Mouse (Mus musculus): ENCODE results near the gene Srgap2. TPM values are rescaled to one million over a fixed set of nuclear protein-coding genes. Genes with fewer than 3 reads are reported as not detected.

The Srgap2 gene
- polyA plus RNA-seq, 1 experiment from 2014 or later = 24.8 TPM

- WGBS = 60% methylated on average over 4 of the region's 4 CpGs
- DNase-seq (ENCODE audit: low spot score) (no peak), ATAC-seq (replicated peaks; ENCODE audit: low FRiP score) (no peak)
Measured at GRCm38 (mm10) chr1:131491579-131491978, 35.6 kb downstream of the Srgap2 start.

GRCm38 (mm10) chr1:131489312-131489711, 37.8 kb downstream of the Srgap2 start:
- Histone ChIP-seq H3K4me1 (replicated peaks; ENCODE audit: control insufficient read depth, insufficient read depth, low read length) (peaks cover 4% of the 10 kb centered on the region; the same call in 1 of the 2 replicates), H3K9me3 (ENCODE audit: control insufficient read depth, low read length) (no peaks in the 10 kb centered on the region), H3K9ac (ENCODE audit: low read length) (no peak overlapping the region), H3K4me3 (ENCODE audit: low read depth, low read length) (no peak overlapping the region), H3K27me3 (ENCODE audit: control insufficient read depth, insufficient read depth, low read length) (no peaks in the 10 kb centered on the region), H3K27ac (ENCODE audit: low read depth, low read length) (no peak overlapping the region), H3K4me2 (ENCODE audit: low read depth, low read length, severe bottlenecking) (no peak overlapping the region), H3K36me3 (ENCODE audit: control insufficient read depth, insufficient read depth, low read length) (no peaks in the 10 kb centered on the region)
- ATAC-seq (replicated peaks; ENCODE audit: low FRiP score) (no peak), DNase-seq (ENCODE audit: low spot score) (no peak)
- WGBS = 92% methylated on average over 3 of the region's 3 CpGs

More at GRCm38 (mm10) chr1:131491579-131491978, 35.6 kb downstream of the Srgap2 start:
- Histone ChIP-seq H3K9me3 (ENCODE audit: control insufficient read depth, low read length) (no peaks in the 10 kb centered on the region), H3K9ac (ENCODE audit: low read length) (no peak overlapping the region), H3K4me3 (ENCODE audit: low read depth, low read length) (no peak overlapping the region), H3K27ac (ENCODE audit: low read depth, low read length) (no peak overlapping the region), H3K27me3 (ENCODE audit: control insufficient read depth, insufficient read depth, low read length) (no peaks in the 10 kb centered on the region), H3K36me3 (ENCODE audit: control insufficient read depth, insufficient read depth, low read length) (no peaks in the 10 kb centered on the region), H3K4me1 (replicated peaks; ENCODE audit: control insufficient read depth, insufficient read depth, low read length) (peaks cover 4% of the 10 kb centered on the region; the same call in 1 of the 2 replicates), H3K4me2 (ENCODE audit: low read depth, low read length, severe bottlenecking) (no peak overlapping the region)

GRCm38 (mm10) chr1:131486094-131486850, 40.9 kb downstream of the Srgap2 start:
- Histone ChIP-seq H3K27me3 (ENCODE audit: control insufficient read depth, insufficient read depth, low read length) (no peaks in the 10 kb centered on the region), H3K4me3 (ENCODE audit: low read depth, low read length) (no peak overlapping the region), H3K9ac (ENCODE audit: low read length) (no peak overlapping the region), H3K4me2 (ENCODE audit: low read depth, low read length, severe bottlenecking) (no peak overlapping the region), H3K36me3 (ENCODE audit: control insufficient read depth, insufficient read depth, low read length) (no peaks in the 10 kb centered on the region), H3K9me3 (ENCODE audit: control insufficient read depth, low read length) (no peaks in the 10 kb centered on the region), H3K4me1 (replicated peaks; ENCODE audit: control insufficient read depth, insufficient read depth, low read length) (peaks cover 7% of the 10 kb centered on the region), H3K27ac (ENCODE audit: low read depth, low read length) (no peak overlapping the region)
- ATAC-seq (replicated peaks; ENCODE audit: low FRiP score) (no peak), DNase-seq (ENCODE audit: low spot score) (no peak)
- 62% methylated on average over 5 of the region's 5 CpGs for WGBS

- Histone ChIP-seq H3K36me3 (ENCODE audit: control insufficient read depth, insufficient read depth, low read length) (no peaks in the 10 kb centered on the region; the same call in 1 of the 2 replicates), H3K27ac (ENCODE audit: low read depth, low read length) (no peak overlapping the region), H3K27me3 (ENCODE audit: control insufficient read depth, insufficient read depth, low read length) (no peaks in the 10 kb centered on the region), H3K4me3 (ENCODE audit: low read depth, low read length) (no peak overlapping the region), H3K4me1 (replicated peaks; ENCODE audit: control insufficient read depth, insufficient read depth, low read length) (peaks cover 7% of the 10 kb centered on the region), H3K4me2 (ENCODE audit: low read depth, low read length, severe bottlenecking) (no peak overlapping the region), H3K9ac (ENCODE audit: low read length) (no peak overlapping the region), H3K9me3 (ENCODE audit: control insufficient read depth, low read length) (peaks cover 2% of the 10 kb centered on the region)
- DNase-seq (ENCODE audit: low spot score) = no peak
- 92% methylated on average over 3 of the region's 3 CpGs for WGBS
- no peak for ATAC-seq (replicated peaks; ENCODE audit: low FRiP score)
Measured at GRCm38 (mm10) chr1:131482242-131482641, 44.9 kb downstream of the Srgap2 start.

GRCm38 (mm10) chr1:131481391-131481790, 45.8 kb downstream of the Srgap2 start:
- Histone ChIP-seq H3K36me3 (ENCODE audit: control insufficient read depth, insufficient read depth, low read length) (no peaks in the 10 kb centered on the region; the same call in 1 of the 2 replicates), H3K4me1 (replicated peaks; ENCODE audit: control insufficient read depth, insufficient read depth, low read length) (peaks cover 3% of the 10 kb centered on the region; the same call in 1 of the 2 replicates), H3K9ac (ENCODE audit: low read length) (no peak overlapping the region), H3K4me2 (ENCODE audit: low read depth, low read length, severe bottlenecking) (no peak overlapping the region), H3K9me3 (ENCODE audit: control insufficient read depth, low read length) (peaks cover 2% of the 10 kb centered on the region), H3K27me3 (ENCODE audit: control insufficient read depth, insufficient read depth, low read length) (no peaks in the 10 kb centered on the region), H3K27ac (ENCODE audit: low read depth, low read length) (no peak overlapping the region), H3K4me3 (ENCODE audit: low read depth, low read length) (no peak overlapping the region)
- ATAC-seq (replicated peaks; ENCODE audit: low FRiP score) (no peak), DNase-seq (ENCODE audit: low spot score) (no peak)

- DNase-seq (ENCODE audit: low spot score) = no peak
- no peak; the same call in 1 of the 2 replicates for ATAC-seq (replicated peaks; ENCODE audit: low FRiP score)
- Histone ChIP-seq H3K4me1 (replicated peaks; ENCODE audit: control insufficient read depth, insufficient read depth, low read length) (peaks cover 3% of the 10 kb centered on the region; the same call in 1 of the 2 replicates), H3K27me3 (ENCODE audit: control insufficient read depth, insufficient read depth, low read length) (no peaks in the 10 kb centered on the region), H3K9ac (ENCODE audit: low read length) (no peak overlapping the region), H3K36me3 (ENCODE audit: control insufficient read depth, insufficient read depth, low read length) (no peaks in the 10 kb centered on the region; the same call in 1 of the 2 replicates), H3K4me2 (ENCODE audit: low read depth, low read length, severe bottlenecking) (no peak overlapping the region), H3K4me3 (ENCODE audit: low read depth, low read length) (no peak overlapping the region), H3K9me3 (ENCODE audit: control insufficient read depth, low read length) (peaks cover 2% of the 10 kb centered on the region), H3K27ac (ENCODE audit: low read depth, low read length) (no peak overlapping the region)
- 21% methylated on average over 2 of the region's 2 CpGs for WGBS
Measured at GRCm38 (mm10) chr1:131478770-131479305, 48.3 kb downstream of the Srgap2 start.

GRCm38 (mm10) chr1:131475306-131475705, 51.8 kb downstream of the Srgap2 start:
- no peak overlapping the region for H3K9ac ChIP-seq (ENCODE audit: low read length)
- H3K27ac ChIP-seq (ENCODE audit: low read depth, low read length) = no peak overlapping the region
- ATAC-seq (replicated peaks; ENCODE audit: low FRiP score) (no peak), DNase-seq (ENCODE audit: low spot score) (no peak)
- H3K4me3 ChIP-seq (ENCODE audit: low read depth, low read length) = no peak overlapping the region
- no peaks in the 10 kb centered on the region for H3K27me3 ChIP-seq (ENCODE audit: control insufficient read depth, insufficient read depth, low read length)
- H3K36me3 ChIP-seq (ENCODE audit: control insufficient read depth, insufficient read depth, low read length) = no peaks in the 10 kb centered on the region; the same call in 1 of the 2 replicates
- H3K4me2 ChIP-seq (ENCODE audit: low read depth, low read length, severe bottlenecking) = no peak overlapping the region
- H3K4me1 ChIP-seq (replicated peaks; ENCODE audit: control insufficient read depth, insufficient read depth, low read length) = peaks cover 6% of the 10 kb centered on the region; the same call in 1 of the 2 replicates
- peaks cover 2% of the 10 kb centered on the region for H3K9me3 ChIP-seq (ENCODE audit: control insufficient read depth, low read length)

- H3K9me3 ChIP-seq (ENCODE audit: control insufficient read depth, low read length) = no peaks in the 10 kb centered on the region
- no peak overlapping the region for H3K27ac ChIP-seq (ENCODE audit: low read depth, low read length)
- DNase-seq (ENCODE audit: low spot score) (no peak), ATAC-seq (replicated peaks; ENCODE audit: low FRiP score) (no peak)
- no peak overlapping the region for H3K4me2 ChIP-seq (ENCODE audit: low read depth, low read length, severe bottlenecking)
- no peaks in the 10 kb centered on the region; the same call in 1 of the 2 replicates for H3K36me3 ChIP-seq (ENCODE audit: control insufficient read depth, insufficient read depth, low read length)
- no peaks in the 10 kb centered on the region for H3K27me3 ChIP-seq (ENCODE audit: control insufficient read depth, insufficient read depth, low read length)
- H3K9ac ChIP-seq (ENCODE audit: low read length) = no peak overlapping the region
- H3K4me3 ChIP-seq (ENCODE audit: low read depth, low read length) = no peak overlapping the region
- H3K4me1 ChIP-seq (replicated peaks; ENCODE audit: control insufficient read depth, insufficient read depth, low read length) = peaks cover 6% of the 10 kb centered on the region; the same call in 1 of the 2 replicates
Measured at GRCm38 (mm10) chr1:131473631-131474118, 53.5 kb downstream of the Srgap2 start.
